Mouse (Mus musculus) naive thymus-derived CD4-positive, alpha-beta T cell, adult 5 months (primary cell): ENCODE data around the gene Retnlg. TPM values are rescaled to one million over a fixed set of nuclear protein-coding genes. Genes with fewer than 3 reads are reported as not detected.

Experiments
- polyA plus RNA-seq: library from polyadenylated mRNA; unstranded; fragments of 100-300 nt; shearing (Covaris generic); gene quantifications from one replicate; pipeline ENCODE4 v1.2.1, GENCODE M21; 2017

Retnlg gene
- not detected for polyA plus RNA-seq

GRCm38 (mm10) chr16:48872321-48872720 lies at the start of gene Retnlg:
Gene Retnlg, plus strand, starts transcription at chr16:48872621.

GRCm38 (mm10) chr16:48842266-48842665 lies 30.2 kb upstream of the Retnlg start, which contains the start of gene Retnla:
Gene Retnla, plus strand, starts transcription at chr16:48842551.

Other genes with a start within 250 kb of the Retnlg start
- gene Trat1, start 100.6 kb upstream of the Retnlg start, polyA plus RNA-seq, result 152 TPM
- not detected for gene Retnlb, start 55.8 kb upstream of the Retnlg start, polyA plus RNA-seq
- gene Retnla, start 30.1 kb upstream of the Retnlg start, polyA plus RNA-seq, result not detected
- 1.7 TPM for gene Dzip3, start 121.5 kb downstream of the Retnlg start, polyA plus RNA-seq
- 2.2 TPM for gene Cip2a, start 121.6 kb downstream of the Retnlg start, polyA plus RNA-seq
- gene Myh15, start 184.9 kb downstream of the Retnlg start, polyA plus RNA-seq, result not detected